Mouse (Mus musculus): ENCODE measurements around the gene Zfp618.

GRCm38 (mm10) chr4:63060358-63060757 is 95.0 kb downstream of the Zfp618 start:
- TF ChIP-seq CTCF (IDR thresholded peaks at IDR 0.05 in 2 of 3, conservative IDR thresholded peaks at IDR 0.05 in 1 of 3; ENCODE audit: control insufficient read depth in 1 of 3, insufficient read depth in 1 of 3, low read depth in 2 of 3, low read length in 3 of 3, poor library complexity in 1 of 3, severe bottlenecking in 1 of 3) (no peak), USF1 (IDR thresholded peaks at IDR 0.05; ENCODE audit: low read depth, low read length) (no peak), POLR2A (IDR thresholded peaks at IDR 0.05; ENCODE audit: control insufficient read depth in 1 of 2, insufficient read depth in 1 of 2, low read depth in 1 of 2, low read length in 2 of 2, poor library complexity in 1 of 2) (no peak)

Data from MEL (cell line).